Mouse (Mus musculus): Measurements from ENCODE around the gene Grcc10.
A peak's percentile ranks its signal among the peaks of the same experiment; 100 is the strongest.

Grcc10 gene

GRCm38 (mm10) chr6:124699962-124700610 is 41.1 kb downstream of the Grcc10 start:
- DNase-seq (ENCODE audit: low spot score in 2 of 2), result peak; percentile 37 to 66

GRCm38 (mm10) chr6:124699366-124699765 is 41.8 kb downstream of the Grcc10 start:
- no peak for DNase-seq (ENCODE audit: low spot score in 2 of 2)

DNA sequence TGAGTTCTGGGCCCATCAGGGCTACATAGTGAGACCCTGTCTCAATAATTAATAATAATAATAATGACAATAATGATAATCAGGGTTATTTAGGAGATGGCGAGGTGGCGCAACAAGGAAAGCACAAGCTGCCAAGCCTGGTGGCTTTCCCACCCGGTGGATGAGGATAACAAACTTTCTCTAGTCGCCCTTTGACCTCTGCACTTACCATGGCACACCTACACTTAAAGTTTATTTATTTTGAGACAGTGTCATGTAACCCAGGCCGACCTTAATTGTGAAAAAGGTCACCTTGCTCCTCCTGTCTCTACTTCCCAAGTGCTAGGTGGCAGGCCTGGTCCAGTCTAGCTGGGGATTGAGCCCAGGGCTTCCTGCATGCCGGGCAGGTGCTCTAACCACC is 42.4 kb downstream of the Grcc10 start:
- DNase-seq (ENCODE audit: low spot score in 2 of 2), result no peak

DNA sequence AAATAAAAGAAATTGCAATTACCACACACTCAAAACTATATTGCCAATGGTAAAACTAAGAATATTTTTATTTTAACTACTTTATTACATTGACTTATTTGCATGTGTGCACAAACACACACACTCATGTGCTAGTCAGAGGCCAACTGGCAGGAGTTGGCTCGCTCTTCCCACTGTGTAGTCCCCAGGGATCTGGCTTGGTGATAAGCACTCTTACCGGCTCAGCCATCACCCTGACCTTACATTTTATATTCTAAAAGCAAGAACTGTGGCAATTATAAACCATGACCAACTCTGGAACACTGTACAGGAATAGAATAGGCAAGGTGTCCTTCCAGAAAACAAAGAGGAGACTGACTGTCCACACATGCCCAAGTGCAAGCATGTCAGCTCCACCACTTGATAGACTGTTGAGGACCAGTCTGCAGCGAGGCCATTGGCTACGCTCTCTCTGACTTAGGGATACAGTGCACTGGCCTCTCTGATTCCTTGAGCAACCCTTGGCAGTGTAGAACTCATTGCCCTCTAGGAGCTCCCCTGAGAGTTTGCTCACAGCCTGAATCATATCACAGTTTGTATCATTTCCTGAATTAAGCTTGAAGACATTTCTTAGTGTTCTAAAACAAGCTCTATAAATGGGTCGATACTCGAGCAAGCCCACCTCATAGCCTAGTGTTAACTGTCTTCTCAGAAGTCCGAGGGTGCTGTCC is 44.6 kb downstream of the Grcc10 start:
- no peak for DNase-seq (ENCODE audit: low spot score in 2 of 2)

- DNase-seq (ENCODE audit: low spot score in 2 of 2), result peak in 1 of 2 experiments; percentile 48
Measured at GRCm38 (mm10) chr6:124694166-124694955, 46.8 kb downstream of the Grcc10 start.

DNA sequence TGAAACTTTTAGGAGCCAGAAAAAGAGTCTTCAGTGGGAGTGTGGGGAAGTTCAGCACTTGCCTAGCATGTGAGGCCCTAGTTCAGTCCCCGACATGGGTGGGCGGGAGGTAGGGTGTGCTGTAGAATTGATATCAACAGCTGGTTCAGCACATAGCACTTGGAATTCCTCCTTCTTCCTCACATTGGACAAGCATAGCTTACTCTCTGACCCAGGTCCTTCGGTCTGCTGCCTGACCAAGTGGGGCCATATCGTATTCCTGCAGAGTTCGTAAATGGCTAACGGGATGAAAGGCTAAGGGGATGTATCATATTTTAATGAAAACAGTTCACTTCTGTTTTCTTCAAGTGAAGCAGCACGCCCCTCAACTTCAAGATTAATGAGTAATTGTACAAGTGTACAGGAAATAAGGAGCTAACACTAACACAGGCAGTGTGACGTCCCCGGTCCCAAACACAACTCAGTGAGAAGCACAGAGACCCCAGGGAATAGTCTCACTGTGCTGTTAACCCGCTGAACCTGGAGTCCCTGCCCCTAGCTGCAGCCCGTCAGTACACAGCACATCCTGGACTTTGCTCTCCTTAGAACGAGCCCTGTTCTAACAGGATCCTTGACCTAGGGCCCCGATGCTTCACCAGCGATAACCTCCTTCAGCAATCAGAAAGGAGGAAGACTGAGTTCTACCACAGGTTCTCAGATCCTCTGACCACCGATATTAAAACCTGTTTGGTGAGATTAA is 47.8 kb downstream of the Grcc10 start:
- DNase-seq (ENCODE audit: low spot score in 2 of 2), result no peak

- DNase-seq (ENCODE audit: low spot score in 2 of 2), result no peak
Measured at GRCm38 (mm10) chr6:124690517-124690916, 50.7 kb downstream of the Grcc10 start.

All from right cerebral cortex, postnatal 36 days (tissue).